Mouse (Mus musculus): ENCODE measurements around the gene Gpatch1.
"Not testable (repeated sequence)": the region's sequence is repeated elsewhere in the genome, so short reads cannot be mapped to it uniquely, and the experiment has no call there.

Gene Gpatch1

DNA sequence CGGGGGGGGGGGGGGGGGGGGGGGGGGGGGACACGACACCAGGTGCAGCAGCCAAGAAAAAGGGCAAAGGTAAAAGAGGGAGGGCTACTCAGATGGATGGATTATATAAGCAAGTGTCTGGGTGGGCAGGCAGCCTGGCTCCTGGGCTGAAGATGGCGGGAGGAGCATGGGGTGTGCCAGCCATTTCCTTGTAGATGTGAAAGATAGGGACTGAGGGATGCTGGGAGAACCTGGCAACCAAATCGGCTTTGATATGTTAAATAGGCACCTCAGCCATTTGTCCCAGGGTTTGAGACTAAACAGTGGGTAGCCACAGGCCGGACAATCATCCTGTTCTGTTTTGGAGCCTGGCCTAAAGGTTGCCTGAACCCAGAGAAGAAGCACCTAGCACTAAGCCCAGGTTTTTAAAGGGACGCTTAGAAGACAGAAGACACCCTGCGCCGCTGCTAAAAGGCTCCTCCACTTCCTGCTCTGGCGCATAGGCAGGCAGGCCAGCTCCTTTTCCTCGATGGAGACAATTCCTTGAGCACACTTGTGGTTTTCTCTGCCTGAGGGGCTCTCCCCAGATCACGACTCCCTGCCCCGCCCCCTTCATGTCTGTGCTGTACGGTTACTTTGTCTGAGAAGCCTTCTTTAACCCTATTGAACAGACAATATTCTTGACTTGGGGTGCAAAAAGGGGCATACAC lies 4.6 kb upstream of the Gpatch1 start:
- no peak for DNase-seq

DNA sequence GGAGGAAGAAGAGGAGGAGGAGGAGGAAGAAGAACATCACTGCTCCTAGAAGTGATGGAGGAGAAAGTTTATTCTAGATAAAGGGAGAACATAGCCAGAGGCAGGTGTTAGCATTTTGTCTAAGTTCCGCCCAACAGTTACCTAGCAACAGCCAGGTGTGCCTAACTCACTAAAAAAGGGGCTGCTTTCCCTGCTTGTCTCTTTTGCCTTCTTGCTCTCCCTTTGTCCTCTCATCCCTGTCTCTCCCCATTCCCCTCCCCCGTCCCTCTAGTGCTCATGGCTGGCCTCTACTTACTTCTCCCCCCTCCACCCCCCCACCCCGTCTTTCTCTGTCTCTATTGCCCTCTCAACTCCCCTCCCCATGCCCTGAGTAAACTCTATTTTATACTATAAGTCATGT lies 3.9 kb upstream of the Gpatch1 start:
- no peak for DNase-seq

DNA sequence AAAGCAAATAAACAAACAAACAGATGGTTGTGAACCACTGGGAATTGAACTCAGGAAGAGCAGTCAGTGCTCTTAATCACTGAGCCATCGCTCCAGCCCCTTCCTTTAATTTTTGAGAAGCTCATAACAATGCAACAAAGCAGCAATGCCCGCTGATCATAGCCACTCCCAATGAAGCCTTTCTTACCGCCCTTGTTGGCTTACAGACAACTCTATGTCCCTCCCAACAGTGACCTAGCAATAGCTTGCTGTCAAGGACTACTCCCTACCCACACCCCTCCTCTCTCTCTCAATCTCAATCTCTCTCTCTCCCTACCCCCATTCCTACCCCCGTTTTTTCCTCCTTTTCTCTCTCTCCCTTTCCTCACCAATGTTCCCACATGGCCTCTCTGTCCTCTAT lies 1.5 kb upstream of the Gpatch1 start:
- no peak for DNase-seq

DNA sequence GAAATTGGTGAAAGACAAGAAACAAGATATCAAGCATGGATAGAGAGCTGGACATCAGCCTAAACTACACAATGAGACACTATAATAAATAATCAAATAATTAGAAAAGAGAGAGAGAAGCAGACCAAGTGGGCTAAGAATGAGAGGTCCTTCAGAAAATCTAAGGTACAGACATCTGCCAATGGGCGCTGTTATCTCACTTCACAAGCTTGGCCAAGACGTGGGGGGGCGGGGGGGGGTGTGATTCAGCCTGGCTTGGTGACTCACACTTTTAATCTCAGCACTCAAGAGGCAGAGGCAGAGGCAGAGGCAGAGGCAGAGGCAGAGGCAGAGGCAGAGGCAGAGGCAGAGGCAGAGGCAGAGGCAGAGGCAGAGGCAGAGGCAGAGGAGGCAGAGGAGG lies 981 bp upstream of the Gpatch1 start:
- not testable (repeated sequence) for DNase-seq

DNA sequence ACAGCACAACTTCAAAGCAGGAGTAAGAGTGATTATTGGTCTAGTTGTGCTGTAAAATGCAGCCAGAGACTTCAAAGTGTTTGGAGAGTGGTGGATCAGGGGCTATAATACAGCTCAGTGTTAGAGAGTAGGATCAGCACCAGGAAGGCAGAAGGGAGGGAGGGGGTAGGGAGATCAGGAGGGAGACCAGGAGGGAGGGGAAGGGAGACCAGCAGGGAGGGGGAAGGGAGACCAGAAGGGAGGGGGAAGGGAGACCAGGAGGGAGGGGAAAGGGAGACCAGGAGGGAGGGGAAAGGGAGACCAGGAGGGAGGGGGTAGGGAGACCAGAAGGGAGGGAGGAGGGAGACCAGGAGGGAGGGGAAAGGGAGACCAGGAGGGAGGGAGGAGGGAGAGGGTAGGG lies 4.1 kb downstream of the Gpatch1 start:
- DNase-seq = no peak

DNA sequence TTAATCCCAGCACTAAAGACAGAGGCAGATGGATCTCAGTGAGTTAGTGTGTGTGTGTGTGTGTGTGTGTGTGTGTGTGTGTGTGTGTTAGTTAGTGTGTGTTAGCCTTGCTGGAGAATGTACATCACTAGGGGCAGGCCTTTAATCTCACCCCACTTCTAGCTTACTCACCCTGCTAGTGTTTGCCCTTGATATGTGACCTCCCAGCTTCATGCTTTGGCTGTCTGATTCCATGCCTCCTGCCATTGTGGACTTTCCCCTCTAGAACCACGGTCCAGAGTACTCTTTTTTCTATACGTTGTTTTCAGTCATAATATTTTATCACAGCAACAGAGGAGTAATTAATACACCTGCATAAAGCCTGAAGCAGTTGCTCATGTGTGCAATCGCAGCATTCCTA lies 7.0 kb downstream of the Gpatch1 start:
- no peak for DNase-seq

DNA sequence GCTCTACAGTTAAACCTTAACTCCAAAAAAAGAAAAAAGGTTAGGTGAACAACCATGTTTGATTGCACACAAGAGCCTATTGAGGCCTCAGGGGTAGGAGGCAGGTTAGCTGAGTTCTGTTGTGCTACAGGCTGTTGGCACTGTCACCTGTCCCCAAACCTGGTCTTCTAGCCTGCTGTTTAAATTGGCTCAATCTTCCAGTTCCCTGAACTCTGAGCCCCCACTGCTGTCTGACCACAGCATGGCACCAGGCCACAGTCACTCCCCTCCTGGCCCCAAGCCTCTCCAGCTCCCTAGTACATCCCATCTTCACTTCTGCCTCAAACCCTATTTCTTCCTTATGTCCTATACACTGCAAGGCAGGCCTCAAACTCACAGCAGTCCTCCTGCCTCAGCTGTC lies 17.4 kb downstream of the Gpatch1 start:
- DNase-seq = no peak

DNA sequence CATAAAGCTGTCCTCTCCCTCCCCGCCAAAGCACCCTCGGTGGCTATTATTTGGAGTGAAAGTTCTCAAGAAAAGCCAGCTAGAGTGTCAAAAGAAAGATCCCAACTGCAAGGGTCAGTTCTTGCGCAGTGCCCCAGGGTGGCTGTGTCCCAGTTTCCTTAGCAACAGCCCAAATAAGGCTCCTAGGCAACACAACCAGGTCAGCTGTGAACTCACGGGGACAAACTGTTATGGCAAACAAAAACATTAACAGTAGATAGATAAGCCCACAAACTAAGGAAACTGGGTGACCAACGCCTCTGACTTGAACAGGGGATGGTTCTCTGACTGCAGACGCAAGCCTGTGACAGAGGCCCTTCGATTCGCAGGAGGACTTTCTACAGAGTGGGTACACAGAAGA lies 18.6 kb downstream of the Gpatch1 start:
- peak; percentile 25 to 35 for DNase-seq

DNA sequence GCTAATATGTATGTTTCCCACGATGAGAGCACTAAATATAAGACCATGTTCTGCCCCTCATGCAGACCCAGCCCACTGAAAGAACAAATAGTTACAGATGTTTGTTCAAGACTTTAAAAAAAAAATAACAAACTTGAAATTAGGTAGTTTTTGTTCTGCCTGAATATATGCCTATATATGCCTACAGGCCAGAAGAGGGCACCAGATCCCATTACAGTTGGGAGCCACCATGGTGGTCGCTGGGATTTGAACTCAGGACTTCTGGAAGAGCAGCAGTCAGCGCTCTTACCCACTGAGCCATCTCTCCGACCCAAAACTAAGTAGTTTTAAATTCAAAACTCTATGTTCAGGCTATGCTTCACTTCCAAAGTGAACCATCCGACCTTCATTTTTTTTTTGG lies 20.4 kb downstream of the Gpatch1 start:
- DNase-seq = no peak

DNA sequence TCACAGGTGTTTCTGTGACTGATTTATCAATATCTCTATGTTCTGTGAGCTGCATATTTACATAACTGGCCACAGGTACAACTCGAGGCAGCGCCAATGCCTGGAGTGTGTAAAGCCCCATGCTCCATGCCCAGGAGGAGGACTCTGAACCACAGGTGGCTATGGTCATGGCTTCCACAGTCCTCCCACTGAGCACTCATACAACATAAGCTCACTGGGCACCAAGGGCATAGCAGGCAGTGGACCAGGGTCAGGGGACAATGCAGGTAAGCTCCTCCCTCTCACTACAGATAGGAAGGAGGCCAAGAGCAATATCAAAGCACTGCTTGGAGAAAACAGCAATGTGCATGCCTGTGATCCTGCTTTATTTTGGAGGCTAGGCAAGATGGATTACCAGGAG lies 22.6 kb downstream of the Gpatch1 start:
- no peak for DNase-seq

DNA sequence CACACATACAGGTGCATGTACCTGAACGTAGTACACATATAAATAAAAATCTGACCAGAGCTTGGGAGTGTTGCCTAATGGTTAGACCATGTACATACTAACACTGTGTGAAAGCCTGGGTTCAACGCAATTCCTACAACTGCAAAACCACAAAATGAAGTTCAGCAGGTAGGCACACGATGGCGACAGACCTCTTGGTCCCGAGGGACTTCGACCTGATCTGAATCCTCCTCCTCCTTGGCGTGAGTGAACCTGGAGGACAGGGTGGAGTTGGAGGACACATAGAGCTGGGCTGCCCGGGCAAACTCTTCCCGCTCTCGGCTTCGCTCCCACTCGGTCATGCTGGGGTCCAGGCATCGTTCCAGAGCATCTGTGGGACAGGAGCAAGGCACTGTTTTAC lies 24.8 kb downstream of the Gpatch1 start:
- peak in 1 of 2 experiments; percentile 10 for DNase-seq

DNA sequence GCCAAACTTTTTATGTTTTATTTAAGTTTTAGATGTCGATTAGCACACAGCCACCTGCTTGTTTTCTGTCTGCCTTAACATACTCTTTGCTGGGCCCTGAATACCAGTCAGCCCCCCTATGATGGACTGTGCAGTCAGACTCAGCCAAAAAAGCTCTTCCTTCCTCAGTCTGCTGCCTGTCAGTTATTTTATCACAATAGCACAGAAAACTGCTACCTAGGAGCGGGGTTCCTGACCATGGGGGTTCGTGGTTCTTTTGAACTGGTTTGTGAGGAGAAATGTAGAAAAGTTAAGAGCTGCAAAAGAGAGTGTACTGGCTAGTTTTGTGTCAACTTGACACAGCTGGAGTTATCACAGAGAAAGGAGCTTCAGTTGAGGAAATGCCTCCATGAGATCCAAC lies 39.3 kb downstream of the Gpatch1 start:
- DNase-seq = no peak

DNA sequence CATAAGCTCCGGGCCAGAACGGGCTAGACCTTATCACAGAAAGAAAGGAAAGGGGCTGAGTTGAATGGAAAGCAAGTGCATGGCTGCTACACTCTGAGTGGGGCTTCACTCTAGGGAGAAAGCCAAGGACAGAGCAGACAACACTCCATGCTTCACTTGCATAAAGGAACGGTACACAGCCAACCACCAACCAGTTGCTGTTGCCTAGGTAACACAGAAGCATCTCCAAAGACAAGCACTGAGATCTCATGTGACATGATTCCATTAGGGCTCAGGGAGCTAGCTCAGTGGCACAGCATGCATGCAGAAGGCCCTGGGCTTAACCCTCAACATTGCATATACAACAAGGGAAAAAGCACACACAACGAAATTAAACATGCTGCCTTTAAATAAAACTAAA lies 40.8 kb downstream of the Gpatch1 start:
- no peak for DNase-seq

DNA sequence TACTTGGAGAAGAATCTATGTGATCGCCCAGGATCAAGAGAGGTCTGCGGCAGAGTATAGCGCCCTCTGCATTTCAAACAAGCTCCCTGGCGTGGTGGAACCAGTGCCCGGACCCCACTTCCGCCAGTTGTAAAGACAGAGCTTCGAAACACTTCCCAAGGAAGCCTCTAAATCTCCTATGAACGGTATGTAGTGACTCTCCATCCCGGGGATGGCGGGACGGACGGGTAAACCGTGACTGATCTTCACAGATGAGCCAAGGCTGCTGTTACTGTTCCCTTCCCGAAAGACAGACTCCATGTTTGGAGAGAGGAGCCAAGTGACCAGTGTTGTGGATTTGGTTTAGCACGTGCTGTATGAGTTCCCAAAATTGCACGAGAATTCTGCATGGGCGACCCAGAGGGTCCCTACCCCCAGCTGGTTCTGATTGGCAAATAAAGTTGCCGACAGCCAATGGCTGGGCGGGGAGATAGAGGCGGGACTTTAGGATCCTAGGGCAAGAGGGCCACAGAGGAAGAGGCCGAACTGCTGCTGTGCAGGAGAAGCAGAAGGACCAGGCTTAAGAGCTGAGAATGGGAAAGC lies 48.7 kb downstream of the Gpatch1 start:
- DNase-seq = peak; percentile 22 to 24

DNA sequence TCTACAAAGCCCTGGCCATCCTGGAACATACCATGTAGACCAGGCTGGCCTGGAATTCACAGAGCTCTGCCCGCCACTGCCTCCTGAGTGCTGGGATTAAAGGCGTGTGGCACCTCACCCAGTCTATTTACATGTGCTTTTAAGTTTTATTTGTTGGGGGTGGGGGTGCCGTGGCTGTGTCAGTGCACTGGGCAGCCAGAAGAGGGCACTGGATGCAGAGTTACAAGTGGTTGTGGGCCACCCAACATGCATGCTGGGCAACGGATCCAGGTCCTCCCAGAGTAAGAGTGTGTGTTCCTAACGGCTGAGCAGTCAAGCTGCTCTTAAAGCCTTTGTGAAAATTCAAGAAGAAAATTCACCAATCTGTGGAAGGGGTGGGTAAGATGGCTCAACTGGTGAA lies 50.4 kb downstream of the Gpatch1 start:
- DNase-seq = no peak

DNA sequence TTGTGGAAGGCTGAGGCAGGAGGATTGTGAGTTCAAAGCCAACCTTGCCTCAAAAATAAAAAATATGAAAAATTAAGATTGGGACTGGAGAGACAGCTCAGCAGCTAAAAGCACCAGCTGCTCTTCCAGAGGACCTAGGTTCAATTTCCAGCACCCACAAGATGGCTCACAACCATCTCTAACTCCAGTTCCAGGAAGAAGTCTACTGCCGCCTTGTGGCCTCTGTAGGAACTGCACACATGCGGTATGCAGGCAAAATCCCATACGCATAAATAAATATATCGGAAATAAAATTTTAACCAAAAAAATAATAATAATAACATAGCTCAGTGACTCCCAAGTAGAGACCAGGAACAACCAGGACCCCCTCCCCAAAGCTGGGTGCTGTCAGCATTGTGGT lies 51.6 kb downstream of the Gpatch1 start:
- DNase-seq = no peak

DNA sequence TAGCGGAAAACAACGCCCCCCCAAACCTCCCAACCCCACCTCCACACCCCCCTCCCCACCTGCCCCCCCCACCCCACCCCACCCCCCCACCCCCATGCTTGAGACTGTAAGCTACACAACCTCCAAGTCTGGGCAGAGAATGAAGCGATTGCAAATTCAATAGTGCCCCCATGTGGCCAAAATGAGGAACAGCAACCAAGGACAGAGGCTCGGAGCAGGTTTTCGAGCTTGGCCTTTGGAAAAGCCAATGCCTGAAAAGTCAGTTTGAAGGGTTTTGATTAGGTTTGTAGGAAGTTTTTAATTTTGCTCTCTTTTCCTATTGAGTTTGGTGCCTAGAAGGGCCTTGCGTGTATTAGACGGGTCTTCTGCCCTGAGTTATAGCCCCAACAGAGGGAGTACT lies 53.5 kb downstream of the Gpatch1 start:
- peak; percentile 57 to 60 for DNase-seq

DNA sequence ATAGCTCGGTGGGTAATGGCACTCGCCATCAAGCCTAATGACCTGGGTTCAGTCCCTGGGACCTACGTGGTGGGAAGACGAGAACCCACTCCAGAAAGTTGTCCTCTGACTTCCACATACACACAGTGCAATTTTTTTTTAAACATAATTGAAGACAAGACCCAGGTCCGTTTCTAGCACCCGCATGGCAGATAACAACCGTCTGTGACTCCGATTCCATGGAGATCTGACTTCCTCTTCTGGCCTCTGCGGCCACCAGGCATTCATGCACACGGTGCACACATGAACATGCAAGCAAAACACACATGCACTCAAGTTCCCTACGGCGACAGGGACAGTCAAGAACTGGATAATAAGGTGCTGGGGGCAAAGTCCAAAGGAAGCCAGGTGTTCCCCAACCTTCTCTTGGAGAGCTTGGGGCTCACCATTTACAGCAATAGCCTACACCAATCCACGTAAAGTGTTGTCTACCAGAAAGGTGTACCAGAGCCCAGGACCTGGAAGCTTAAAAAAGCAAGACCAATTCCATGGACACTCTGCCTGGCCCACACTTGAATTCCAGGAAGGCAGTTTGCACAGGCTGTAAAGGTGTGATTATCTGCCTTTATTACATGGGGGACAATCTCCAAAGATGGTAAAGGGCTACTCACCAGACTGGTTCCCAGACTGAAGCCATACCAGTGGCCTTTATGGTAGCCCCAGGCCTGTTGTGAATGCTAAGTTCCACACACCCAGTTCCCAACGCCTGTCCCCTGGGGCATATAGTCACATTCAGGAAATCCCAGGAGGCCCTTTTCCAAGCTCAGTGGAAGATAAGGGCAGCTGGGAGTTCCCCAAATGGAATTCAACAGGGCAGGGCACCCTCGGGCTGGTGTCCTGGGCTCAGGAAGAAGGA lies 54.4 kb downstream of the Gpatch1 start:
- no peak for DNase-seq

DNA sequence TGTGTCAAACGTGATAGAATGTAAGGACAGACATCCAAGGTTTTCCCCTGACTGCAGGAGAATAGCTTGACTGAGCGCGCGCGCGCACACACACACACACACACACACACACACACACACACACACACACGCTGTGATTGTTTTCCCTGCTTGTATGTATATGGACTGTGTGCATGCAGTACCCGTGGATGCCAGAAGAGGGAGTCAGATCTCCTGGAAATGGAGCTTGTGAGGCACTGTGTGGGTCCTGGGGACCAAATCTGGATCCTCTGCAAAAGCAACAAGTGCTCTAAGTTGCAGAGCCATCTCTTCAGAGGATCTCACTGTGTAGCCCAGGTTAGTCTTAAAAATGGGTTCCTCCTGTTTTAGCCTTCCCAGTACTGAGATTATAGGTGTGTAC lies 58.9 kb downstream of the Gpatch1 start:
- no peak for DNase-seq

DNA sequence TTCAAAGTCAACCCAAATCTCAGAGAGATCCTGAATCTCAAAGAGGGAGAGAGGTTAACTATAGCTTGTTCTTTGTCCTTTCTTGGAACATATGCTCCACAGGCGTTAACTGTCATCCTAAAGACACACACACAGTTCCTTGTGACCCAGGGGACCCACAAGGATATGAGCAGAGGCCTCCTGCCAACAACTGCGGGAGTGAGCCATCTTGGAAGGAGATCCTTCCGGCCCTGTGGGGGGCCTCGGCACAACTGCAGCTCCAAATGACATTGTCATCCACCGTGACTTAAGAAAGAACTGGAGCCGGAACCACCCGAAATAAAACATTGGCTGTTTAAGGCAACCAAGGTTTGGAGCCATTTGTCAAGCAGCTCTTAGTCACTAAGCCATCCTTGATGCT lies 59.9 kb downstream of the Gpatch1 start:
- no peak for DNase-seq

DNA sequence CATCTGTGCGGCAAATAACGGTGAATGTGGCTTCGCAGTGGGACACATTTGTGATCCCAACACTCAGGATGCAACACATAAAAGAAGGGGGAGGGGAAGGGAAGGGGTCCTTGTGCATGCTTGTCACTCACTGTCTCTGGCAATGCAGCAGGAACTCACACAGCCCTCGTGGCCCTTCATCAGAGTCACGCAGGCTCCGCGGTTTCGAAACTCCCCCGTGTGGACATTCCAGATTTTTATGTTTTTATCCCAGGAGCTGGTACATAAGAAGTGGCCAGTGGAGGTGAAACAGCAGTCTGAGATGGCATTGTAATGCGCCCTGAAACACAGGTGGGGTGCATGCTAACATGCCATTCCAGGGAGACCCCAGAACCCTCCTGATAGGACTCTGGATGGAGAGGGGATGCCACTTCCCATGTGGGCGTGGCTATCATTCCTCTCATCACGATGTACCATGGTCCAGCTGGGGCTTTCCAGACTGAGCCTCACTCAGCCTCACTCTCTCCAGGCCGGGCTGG lies 66.1 kb downstream of the Gpatch1 start:
- peak; percentile 54 to 58 for DNase-seq

DNA sequence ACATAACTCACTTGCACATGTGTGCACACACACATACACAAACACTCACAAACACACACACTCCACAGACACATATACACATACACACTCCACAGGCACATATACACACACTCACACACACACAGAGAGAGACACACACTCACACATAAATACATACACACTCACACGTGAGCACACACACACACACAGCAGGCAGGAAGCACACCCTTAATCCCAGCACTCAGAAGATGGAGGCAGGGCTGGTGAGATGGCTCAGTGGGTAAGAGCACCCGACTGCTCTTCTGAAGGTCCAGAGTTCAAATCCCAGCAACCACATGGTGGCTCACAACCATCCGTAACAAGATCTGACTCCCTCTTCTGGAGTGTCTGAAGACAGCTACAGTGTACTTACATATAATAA lies 80.3 kb downstream of the Gpatch1 start:
- DNase-seq = not testable (repeated sequence)

DNA sequence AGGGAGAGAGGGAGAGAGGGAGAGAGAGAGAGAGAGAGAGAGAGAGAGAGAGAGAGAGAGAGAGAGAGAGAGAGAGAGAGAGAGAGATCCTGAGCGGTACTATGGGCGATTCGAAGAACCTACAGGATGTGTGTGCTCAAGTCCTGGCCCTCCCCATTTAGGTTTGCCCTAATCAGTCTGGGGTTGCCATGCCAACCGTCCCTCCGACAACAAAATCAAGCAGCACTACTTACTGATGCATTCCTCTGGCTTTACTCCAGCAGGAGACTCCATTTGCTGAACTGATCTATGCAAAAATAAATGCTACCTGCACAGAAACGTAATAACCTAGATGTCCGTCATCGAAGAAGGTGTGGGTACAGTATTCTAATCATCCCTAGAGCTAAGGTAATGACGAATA lies 82.9 kb downstream of the Gpatch1 start:
- peak; percentile 68 to 72 for DNase-seq
